Mouse (Mus musculus): ENCODE data around the gene Mpzl3.
"Not testable (repeated sequence)": the region's sequence is repeated elsewhere in the genome, so short reads cannot be mapped to it uniquely, and the experiment has no call there.

Gene Mpzl3

GRCm38 (mm10) chr9:45055082-45055713 is at the start of gene Mpzl3:
Gene Mpzl3 (plus strand): TSS chr9:45055186.
- DNase-seq (ENCODE audit: low read depth) = no peak

- DNase-seq (ENCODE audit: low read depth) = no peak
These were observed 47.6 kb upstream of the Mpzl3 start for GRCm38 (mm10) chr9:45007404-45007803.

GRCm38 (mm10) chr9:45008342-45008741 is 46.6 kb upstream of the Mpzl3 start:
- no peak for DNase-seq (ENCODE audit: low read depth)

GRCm38 (mm10) chr9:45009180-45010078 is 45.6 kb upstream of the Mpzl3 start, which contains the start of gene Cd3e:
Gene Cd3e (minus strand): TSS chr9:45009627.
- DNase-seq (ENCODE audit: low read depth) = no peak

GRCm38 (mm10) chr9:45010461-45010860 is 44.5 kb upstream of the Mpzl3 start:
- no peak for DNase-seq (ENCODE audit: low read depth)

- no peak for DNase-seq (ENCODE audit: low read depth)
These were observed 43.7 kb upstream of the Mpzl3 start for GRCm38 (mm10) chr9:45011291-45011690.

GRCm38 (mm10) chr9:45014879-45015278 is 40.1 kb upstream of the Mpzl3 start:
- no peak for DNase-seq (ENCODE audit: low read depth)

GRCm38 (mm10) chr9:45015841-45016240 is 39.1 kb upstream of the Mpzl3 start:
- no peak for DNase-seq (ENCODE audit: low read depth)

GRCm38 (mm10) chr9:45018031-45018430 is 37.0 kb upstream of the Mpzl3 start:
- DNase-seq (ENCODE audit: low read depth) = no peak

GRCm38 (mm10) chr9:45022800-45023199 is 32.2 kb upstream of the Mpzl3 start:
- peak; percentile 75 for DNase-seq (ENCODE audit: low read depth)

- no peak for DNase-seq (ENCODE audit: low read depth)
These were observed 31.3 kb upstream of the Mpzl3 start for GRCm38 (mm10) chr9:45023638-45024037.

GRCm38 (mm10) chr9:45024187-45024586 is 30.8 kb upstream of the Mpzl3 start:
- no peak for DNase-seq (ENCODE audit: low read depth)

GRCm38 (mm10) chr9:45027376-45027775 is 27.6 kb upstream of the Mpzl3 start:
- no peak for DNase-seq (ENCODE audit: low read depth)

GRCm38 (mm10) chr9:45030341-45030740 is 24.6 kb upstream of the Mpzl3 start:
- DNase-seq (ENCODE audit: low read depth) = no peak

GRCm38 (mm10) chr9:45032261-45032660 is 22.7 kb upstream of the Mpzl3 start:
- DNase-seq (ENCODE audit: low read depth) = no peak

GRCm38 (mm10) chr9:45034526-45034925 is 20.5 kb upstream of the Mpzl3 start:
- DNase-seq (ENCODE audit: low read depth) = no peak

GRCm38 (mm10) chr9:45037803-45038202 is 17.2 kb upstream of the Mpzl3 start:
- not testable (repeated sequence) for DNase-seq (ENCODE audit: low read depth)

- no peak for DNase-seq (ENCODE audit: low read depth)
These were observed 15.5 kb upstream of the Mpzl3 start, which contains the start of gene Mpzl2 for GRCm38 (mm10) chr9:45039499-45039898. Gene Mpzl2 (plus strand): TSS chr9:45039799.

GRCm38 (mm10) chr9:45040066-45040845 is 14.7 kb upstream of the Mpzl3 start:
- no peak for DNase-seq (ENCODE audit: low read depth)

GRCm38 (mm10) chr9:45041131-45041838 is 13.7 kb upstream of the Mpzl3 start:
- peak; percentile 5 for DNase-seq (ENCODE audit: low read depth)

- DNase-seq (ENCODE audit: low read depth) = no peak
These were observed 12.8 kb upstream of the Mpzl3 start for GRCm38 (mm10) chr9:45042056-45042720.
